Mouse (Mus musculus) cerebellum, adult 9-10 months (tissue): ENCODE results near the gene Tenm4.
A peak's percentile ranks its signal among the peaks of the same experiment; 100 is the strongest.

Source experiments
- DNase-seq: peaks from one replicate; pipeline ENCODE4 v3.0.0; 2022

Tenm4 gene

DNA sequence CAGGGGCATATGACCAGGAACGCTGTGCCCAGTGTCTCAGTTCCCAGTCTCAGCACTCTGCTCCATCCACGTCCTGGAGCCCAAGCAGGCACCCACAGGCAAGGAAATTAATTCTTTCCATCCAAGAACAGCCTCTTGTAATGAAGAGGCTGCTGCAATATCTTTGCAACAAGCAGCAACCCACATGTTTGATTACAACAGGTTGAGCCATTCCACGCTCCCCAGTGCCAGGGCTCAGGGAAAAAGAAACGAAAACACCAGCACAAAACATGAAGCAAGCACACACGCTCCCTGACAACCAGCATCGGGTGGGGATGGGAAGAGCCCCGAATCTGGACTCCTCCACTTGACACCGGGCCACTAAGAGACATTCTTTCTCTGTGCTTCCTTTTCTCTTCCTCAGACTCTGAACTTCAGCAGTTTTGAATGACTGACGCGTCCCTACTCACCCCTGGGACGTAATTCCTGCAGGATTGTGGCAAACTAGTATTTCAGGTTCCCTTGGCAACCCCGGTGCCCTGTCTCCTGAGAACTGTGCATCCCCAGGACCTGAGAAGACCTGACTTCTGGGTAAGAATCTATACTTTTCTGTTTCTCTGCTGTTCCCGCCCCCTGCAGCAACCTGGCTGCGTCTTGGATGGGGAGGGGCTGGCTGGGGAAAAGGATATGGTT, at the start of gene Tenm4:
Gene Tenm4, plus strand, starts transcription at position 323 of the 672 bp plus-strand sequence.
- DNase-seq: no peak

DNA sequence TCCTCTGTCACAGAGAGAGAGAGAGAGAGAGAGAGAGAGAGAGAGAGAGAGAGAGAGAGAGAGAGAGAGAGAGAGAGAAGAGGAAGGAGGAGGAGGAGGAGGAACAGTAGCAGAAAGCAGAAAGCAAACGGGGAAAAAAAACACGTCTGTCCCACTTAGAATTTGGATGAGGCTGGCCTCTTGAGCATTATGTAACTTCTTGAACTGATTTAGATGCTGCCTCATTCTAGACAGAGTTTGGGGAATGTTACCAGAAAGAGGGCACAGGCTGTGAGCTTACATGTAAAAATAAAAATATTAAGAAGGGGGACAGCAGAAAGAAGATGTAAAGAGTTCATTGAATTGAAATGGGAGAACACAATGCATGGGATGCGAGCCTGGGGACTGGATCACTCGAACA, 40.3 kb upstream of the Tenm4 start:
- DNase-seq: no peak

DNA sequence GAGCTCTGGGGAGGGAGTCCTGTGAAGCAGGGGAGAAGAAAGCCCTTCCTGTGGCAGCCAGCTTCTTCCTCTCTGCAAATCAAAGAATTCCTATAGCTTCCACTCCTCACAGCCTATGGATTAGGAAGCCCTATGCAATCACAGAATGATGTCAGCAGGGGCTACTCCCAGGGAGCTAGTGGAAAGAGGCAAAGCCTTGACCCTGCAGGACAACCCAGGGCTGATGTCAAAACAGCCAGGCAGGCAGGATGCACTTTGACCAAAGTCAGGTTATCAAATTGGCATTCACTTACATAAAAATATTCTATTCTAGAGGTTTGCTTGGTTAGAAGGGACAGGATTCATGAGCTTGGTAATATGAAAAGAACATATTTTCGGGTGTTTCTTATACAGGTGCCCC, 39.9 kb upstream of the Tenm4 start:
- no peak for DNase-seq

DNA sequence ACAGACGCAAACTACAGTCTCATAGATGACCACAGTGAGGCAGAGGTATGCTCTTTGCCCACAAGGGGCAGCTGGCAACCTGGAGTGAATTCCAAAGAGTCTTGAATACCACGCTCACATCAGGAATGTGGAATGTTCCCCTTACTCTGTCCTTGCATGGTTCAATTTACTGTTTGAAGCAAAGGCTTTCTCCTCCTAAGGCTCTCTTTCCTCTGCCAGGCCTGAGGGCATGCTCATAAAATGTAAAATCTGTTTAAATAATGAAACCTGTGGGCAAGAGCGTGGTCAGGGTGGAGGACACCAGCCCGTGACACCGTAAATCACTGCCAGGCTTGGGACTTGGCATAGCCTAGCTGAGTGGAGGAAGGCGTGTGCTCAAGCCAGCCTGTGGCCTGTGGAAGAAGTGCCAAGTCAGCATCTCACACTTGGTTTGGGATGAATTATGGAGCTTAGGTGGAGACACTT, 34.5 kb upstream of the Tenm4 start:
- no peak for DNase-seq

DNA sequence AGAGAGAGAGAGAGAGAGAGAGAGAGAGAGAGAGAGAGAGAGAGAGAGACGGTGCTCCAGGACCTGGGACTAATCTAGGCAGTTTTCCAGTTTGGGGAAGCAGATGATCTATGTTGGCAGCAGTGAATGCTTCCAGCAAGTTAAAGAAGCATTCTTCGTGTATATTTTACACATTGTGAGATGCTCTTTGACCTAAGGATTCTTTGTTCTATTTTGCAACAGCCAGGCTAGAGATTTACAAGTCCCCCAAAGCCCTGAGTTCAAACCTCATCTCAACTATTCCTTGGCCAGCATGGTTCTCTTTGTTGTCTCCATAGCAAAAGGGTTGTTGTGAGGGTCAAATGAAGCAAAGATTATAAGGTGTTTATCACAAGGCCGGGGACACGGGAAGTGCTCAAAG, 29.2 kb upstream of the Tenm4 start:
- no peak for DNase-seq

DNA sequence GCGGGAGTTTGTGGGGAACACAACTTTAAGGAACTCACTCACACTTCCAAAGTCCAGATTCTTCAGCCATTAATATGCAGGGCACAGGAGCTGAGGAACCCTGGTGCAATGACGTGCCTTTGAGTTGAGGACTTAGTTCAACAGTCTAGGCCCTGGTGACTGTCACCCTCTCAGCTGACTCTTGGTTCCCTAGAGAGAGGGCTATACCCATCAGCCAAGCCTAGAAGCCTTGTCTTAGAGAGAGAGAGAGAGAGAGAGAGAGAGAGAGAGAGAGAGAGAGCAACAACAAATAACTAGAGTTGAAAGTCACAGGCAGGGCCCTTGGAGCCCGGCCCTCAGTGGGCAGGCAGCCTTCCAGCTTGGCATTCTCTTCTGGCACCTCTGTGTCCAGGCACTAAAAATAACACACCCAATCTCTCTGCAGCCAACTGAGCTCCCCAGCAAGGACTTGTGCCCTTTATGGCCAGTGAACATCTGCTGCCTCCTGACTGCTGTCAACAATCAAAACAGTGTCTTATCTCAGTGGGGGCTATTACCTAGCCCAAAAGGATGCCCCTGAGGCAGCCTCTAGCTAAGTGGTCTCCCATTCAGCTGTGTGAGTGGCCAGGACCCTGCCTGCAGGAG, 28.0 kb upstream of the Tenm4 start:
- peak; percentile 74 for DNase-seq

DNA sequence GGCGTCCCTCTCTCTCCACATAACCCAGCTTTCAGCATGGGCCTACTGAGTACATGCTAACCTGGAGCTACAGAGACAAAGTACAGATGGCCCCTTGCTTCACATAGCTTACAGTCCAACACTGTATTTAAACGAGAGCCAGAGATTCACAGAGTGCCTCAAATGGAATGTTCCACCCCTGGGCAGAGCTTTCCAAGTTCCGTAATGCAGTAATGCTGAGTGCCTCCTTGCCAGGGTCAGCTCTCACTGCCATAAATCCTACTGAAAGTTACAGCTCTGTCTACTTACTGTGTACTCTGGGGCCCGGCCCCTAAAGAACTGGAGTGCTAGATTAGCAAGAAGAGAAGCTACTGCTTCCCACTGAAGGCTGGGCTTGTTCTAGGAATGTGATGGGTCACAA, 23.6 kb upstream of the Tenm4 start:
- DNase-seq: no peak

DNA sequence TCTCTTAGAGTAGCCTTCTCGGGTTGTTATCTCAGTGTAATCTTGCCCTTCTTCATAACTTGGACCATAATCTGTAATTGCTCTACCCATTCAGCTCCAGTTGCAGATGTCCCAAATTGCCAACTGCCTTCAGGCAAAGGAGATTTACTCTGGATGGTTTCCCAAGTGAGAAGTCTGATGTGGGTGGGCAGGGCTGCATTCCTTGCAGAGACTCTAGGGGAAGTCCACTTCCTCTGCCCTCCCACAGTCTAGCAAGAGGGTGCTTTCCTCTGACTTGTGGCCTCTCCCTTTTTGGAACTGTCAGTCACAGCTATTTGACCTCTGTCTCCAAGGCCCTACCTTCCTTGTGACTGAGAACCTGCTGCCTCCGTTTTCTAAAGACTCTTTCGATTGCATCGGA, 22.9 kb upstream of the Tenm4 start:
- DNase-seq: no peak

DNA sequence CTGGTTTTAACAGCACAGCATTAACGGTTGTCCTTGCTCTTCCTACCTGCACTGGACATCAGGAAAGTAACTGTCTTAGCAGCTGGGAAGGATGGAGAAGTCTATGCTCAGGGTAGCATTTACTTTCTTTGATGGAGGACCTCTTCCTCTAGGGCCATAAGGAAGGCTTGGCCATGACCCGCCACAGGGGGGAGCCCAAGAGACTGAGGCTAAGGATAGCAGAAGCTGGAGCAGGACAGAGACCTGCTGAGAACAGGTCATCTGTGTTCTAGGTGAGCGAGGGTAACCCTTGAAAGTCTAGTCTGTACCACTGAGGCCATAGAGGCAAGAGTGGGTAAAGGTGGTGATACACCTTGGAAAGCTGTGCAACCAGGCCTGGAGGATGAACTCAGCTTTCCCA, 19.8 kb upstream of the Tenm4 start:
- DNase-seq: peak; percentile 6

DNA sequence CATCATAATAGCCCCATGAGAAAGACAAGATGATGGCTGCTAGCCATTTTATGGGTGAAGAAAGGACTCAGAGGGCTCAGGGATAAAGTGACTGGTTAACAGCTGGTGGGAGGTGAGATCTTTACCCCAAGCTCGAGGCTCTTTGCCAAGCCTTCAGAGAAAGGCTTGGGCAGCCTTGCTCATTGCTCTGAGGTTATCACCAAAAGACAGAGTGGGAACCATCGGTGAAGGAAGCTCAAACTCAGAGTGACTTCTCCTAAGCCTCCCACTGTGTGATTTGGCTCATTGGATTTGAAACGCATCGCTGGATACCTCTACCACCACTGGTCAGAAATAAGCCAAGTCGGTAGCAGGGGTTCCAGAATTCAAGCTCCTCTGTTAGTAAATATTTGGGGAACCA, 19.1 kb upstream of the Tenm4 start:
- DNase-seq: no peak

DNA sequence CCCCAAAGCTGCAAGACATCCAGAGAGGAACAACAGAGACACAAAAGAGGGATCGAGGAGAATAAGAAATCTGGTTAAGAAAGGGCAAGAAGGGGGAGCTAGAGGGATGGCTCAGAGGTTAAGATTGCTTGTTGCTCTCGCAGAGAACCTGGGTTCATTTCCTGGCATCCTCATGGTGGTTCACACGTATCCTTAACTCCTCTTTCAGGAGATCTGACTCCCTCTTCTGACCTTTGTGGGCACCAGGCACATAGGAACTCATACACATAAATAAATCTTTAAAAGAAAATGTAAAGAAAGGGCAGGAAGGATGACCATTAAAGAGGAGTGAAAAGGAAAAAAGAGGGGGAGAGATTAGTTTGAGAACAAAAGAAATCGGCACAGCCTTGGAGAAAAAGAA, 18.6 kb upstream of the Tenm4 start:
- no peak for DNase-seq

DNA sequence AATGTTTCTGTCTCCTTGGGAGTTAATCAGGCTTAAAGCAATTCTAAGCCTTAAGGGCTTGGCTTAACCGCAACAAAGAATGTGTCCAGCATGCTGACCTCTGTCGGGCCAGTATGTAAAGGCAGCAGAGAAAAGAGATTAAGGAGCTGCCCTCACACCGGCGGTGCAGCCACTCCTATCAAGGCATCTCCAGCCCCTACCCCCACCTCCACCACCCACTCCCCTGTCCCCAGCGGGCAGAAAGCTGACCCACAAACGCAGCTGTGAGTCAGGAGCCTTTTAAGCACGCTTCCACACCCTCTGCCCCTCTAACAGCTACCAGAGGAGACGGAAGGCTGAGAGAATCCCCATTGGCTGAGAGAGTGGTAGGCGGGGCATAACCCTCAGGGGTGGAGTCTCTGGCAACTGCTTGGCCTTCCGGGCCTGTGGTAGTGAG, 18.1 kb upstream of the Tenm4 start:
- DNase-seq: no peak

DNA sequence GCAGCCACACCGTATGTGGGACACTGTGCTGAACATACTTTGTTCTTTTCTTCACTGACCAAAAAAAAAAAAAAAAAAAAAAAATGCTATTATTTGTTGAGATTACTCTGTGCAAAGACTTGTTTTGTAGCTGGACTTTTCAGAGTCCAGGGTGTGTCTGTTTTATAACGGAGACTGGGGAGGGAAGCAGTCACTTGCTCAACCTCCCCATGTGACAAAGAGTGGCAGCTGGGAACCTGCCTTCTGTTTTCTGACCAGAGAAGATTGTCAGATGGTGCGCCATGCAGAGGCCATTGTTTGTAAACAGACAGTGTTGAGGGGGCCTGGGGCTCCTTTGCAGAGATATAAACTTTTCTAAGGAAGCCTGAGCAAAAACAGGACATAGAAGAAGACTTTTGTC, 17.0 kb upstream of the Tenm4 start:
- DNase-seq: no peak

DNA sequence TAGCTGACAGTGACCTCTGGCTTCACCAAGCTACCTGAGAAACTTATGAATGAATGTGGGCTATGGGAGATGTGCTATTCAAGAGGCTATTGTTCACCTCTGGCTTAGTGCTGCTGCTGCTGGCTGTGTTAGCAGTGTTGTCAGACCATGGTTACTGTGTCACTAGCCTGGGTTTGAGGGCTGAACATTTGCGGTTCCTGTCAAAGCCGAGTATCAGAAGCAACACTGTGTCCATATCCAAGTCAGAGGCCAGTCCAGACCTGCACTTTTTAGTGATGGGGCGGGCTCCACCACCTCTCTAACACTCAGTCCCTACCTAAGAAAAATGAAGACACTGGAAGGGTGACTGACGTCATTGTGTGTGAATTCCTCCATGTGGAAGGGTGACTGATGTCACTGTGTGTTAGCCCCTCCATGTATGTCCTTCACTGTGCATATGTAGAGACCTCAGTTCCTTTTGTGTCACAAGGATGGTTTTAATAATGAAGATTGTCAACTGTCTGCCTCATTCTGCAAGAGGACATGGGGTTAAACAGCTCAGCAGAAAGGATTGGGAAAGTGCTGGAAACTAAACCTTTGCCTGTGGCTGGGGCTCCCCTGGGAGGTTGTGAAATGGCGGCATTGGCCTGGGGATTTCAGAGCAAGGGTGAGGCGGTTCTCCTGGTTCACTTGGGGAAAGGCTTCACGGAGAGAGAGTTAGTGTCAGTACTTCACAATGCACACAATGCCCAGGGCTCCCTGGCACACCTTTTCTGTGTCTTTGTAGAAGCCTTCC, 14.4 kb upstream of the Tenm4 start:
- DNase-seq: no peak

DNA sequence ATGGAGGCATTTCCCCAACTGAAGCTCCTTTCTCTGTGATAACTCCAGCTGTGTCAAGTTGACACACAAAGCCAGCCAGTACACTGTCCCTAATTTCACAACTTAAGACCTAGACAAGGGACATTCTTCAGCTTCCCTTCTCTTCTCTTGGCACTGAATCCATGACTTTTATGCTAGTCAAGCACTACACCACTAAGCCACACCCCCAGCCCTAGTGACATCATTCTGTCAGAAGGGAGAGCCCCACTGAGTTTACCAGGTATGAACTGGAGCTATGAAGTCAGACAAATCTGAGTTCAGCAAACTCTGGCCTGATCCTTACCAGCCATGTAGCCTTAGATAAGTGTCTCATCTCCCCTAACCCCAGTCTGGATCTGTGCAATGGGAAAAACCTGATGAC, 6.9 kb upstream of the Tenm4 start:
- DNase-seq: no peak

DNA sequence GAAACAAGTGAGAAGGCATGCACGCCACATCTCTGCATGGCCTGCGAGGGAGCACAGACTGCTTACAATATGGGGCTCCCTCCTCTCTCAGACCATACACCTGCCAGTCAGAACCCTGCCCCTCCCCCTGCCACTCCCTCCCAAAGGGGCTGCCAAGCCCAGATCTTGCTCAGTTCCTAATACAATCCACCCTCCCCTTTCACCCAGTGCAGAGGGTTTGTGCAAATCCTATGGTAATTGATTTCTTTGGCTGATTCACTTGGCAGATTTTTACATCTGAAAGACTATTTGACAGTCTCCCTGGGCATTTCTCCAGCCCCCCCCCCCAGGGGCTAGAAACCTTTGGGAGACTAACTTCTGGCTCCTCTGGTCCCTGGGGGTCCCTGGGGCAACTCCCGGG, 2.1 kb upstream of the Tenm4 start:
- no peak for DNase-seq

DNA sequence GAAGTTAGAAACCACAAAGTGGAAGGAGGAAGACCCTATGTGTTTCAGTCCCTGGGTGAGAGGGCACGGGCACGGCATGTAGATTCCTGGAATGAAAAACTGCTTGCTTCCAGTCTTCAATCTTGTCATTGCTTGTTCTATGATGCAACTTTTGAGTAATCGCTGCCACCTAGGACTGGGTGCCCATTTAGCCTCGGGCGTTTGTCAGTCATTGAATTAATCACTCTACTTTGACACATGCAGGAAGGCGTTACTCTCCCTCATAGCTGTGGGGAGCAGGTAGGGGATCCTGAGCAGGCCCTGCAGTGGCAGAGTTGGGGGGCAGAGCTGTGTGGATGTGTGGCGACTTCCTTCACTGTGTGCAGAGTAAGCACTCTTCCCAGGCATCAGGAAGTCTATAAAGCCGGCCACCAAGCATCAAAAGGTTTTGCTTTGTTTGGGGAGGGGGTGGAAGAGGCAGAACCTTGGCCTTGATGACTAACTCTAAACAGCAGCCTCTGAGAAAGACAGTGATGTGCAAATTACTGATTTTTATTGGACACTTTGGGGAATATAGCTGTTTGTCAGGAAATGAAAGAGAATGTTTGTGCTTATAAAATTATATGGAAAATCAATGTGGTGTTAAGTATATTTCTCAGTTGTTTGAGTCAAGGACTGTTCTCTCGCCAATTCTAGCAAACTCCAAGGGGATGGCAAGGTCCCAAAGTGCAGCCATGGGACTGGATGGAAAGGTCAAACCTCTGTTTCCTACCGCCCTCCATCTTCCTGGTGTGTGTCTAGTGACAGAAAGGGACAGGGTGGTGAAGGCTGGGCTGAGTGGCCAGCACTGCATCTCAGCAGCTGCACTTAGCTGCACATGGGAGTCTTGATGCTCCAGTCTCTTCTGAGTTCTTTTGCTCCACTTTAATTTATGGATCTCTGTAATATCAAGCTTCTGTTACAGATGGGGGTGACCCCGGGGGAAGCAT, 834 bp downstream of the Tenm4 start:
- DNase-seq: no peak

DNA sequence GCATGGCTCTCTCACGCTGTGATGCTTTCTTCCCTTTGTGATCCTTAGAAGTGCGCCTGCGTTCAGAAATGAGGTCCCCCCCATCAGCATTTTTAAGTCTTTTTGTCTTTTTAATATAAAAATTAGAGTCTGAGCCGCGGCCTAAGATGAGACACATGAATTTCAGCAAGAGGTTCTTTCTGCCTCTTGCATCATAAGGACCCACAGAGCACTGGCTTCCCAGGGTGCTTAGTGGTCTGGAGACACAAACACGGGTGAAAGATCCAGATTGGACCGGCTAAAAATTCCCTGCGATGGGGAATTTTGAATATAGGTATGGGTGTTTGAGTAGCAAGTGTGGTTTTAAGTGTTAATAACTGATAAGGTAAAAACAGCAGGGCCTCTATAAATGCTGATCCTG, 5.7 kb downstream of the Tenm4 start:
- no peak for DNase-seq

DNA sequence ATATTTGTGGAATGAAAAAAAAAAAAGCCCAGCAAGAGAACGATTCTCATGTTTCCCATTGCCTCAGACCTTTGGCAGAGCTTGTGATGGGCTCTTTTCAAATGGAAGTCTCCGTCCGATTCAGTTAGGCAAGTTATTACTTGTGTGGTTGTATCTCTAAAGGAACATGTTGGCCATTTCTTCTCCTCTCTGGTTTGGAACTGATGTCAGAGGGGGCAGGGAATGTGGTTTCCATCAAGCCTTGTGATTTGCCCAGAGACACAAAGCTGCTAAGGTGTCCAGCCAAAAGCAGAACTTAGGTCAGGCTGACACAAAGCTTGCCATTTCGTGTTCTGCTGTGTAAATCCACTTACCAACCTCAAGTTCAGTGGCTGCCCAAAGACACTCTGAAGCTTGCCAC, 10.7 kb downstream of the Tenm4 start:
- no peak for DNase-seq

DNA sequence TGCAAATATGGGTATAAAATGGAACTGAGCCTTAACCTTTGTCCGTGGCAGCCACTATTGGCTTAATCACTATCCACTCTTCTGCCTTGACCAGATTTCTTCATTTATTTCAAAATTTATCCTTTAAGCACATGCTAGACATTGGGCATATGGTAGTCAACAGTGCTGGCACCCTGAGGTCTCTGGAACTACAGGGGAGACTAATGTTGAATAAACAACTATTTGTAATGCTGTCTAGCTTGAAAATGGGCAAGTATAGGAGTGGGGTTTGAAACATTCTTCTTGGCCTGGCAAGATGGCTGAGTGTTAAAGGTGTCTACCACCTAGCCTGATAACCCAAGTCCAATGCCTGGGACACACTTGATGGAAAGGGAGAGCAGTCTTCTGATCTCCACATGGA, 12.1 kb downstream of the Tenm4 start:
- DNase-seq: no peak

DNA sequence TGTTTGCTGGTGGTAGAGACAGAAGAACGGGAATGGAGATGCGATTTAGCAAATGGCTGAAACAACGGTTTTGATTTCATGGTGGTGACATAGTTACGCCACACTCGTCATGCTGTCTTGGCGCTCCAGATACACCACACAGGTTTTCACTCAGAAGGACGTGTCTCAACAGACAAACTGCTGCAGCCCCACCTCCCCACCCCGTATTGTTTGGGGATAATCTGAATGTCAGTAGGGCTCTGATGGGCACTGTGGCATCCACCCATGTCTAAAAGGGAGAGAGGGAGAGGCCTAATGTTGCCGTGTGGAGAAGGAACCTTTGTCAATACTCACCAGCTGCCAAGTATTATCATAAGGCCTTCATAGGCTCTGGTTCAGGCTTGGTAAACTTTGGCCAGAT, 14.4 kb downstream of the Tenm4 start:
- no peak for DNase-seq

DNA sequence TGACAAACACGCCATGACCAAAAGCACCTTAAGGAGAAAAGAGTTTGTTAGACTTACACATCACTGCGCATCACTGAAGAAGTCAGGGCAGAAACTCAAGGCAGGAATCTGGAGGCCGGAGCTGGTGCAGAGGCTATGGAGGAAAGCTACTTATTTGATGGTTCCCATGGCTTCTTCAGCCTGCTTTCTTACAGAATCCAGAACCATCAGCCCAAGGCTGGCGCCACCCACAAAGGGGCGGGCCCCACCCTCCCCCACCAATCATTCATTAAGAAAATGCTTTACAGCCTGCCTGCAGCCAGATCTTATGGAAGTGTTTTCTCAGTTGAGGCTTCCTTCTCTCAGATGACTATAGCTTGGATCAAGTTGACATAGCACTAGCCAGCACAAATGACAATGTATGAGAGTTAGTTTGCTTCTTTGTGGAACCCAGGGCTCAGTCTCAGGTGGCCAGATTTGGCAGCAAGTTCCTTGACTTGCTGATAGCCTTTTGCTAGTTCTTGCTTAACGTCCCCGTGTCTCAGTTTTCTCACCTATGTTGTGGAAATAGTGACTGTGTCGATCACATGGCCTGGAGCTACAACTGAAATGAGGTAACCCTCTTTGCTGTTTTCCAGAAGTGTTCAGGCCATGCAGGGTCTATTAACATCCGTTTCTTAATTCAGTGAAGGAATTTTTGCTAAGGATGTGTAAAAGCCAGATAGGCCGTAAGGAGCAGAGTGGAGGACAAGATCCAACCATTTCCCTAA, 32.9 kb downstream of the Tenm4 start:
- DNase-seq: no peak
